Mouse (Mus musculus) forebrain, embryonic 11.5 days (tissue): ENCODE results near the gene Vav3. TPM values are rescaled to one million over a fixed set of nuclear protein-coding genes. Genes with fewer than 3 reads are reported as not detected.

Experiments
- ATAC-seq: fragments of 200-750 bp; cut with Nextera tagmentation; replicated peaks from 2 replicates; pipeline ENCODE4 v1.8.0; 2017; ENCODE audit warnings: moderate TSS enrichment; ENCODE audit not compliant: low FRiP score
- DNase-seq: peaks from one replicate; pipeline ENCODE4 v3.0.0-alpha.2; 2017; ENCODE audit warnings: low spot score
- H3K27ac ChIP-seq: fragments of 300-500 bp; sonication (generic); 2 replicates; pipeline ENCODE4 v1.5.1; 2014; ENCODE audit warnings: low read depth, low read length
- H3K27me3 ChIP-seq: fragments of 300-500 bp; sonication (generic); 2 replicates; pipeline ENCODE4 v1.6.1; 2014; ENCODE audit warnings: mild to moderate bottlenecking, low read length, mixed read lengths; ENCODE audit not compliant: control insufficient read depth, insufficient read depth
- H3K36me3 ChIP-seq: fragments of 300-500 bp; sonication (generic); 2 replicates; pipeline ENCODE4 v1.6.1; 2014; ENCODE audit warnings: mild to moderate bottlenecking, low read length, moderate library complexity, mixed read lengths; ENCODE audit not compliant: control insufficient read depth, insufficient read depth
- H3K4me1 ChIP-seq: fragments of 300-500 bp; sonication (generic); replicated peaks from 2 replicates; pipeline ENCODE4 v1.6.1; 2014; ENCODE audit warnings: low read length, mixed read lengths; ENCODE audit not compliant: control insufficient read depth, insufficient read depth
- H3K4me2 ChIP-seq: fragments of 300-500 bp; sonication (generic); 2 replicates; pipeline ENCODE4 v1.6.1; 2014; ENCODE audit warnings: low read depth, mild to moderate bottlenecking, low read length, moderate library complexity, mixed read lengths; ENCODE audit not compliant: severe bottlenecking
- H3K4me3 ChIP-seq: fragments of 300-500 bp; sonication (generic); 2 replicates; pipeline ENCODE4 v1.5.1; 2014; ENCODE audit warnings: low read depth, low read length
- H3K9ac ChIP-seq: fragments of 300-500 bp; sonication (generic); 2 replicates; pipeline ENCODE4 v1.6.1; 2014; ENCODE audit warnings: low read length
- H3K9me3 ChIP-seq: fragments of 300-500 bp; sonication (generic); 2 replicates; pipeline ENCODE4 v1.6.1; 2016; ENCODE audit warnings: low read length, mixed read lengths; ENCODE audit not compliant: control insufficient read depth
- WGBS: fragments of 180-500 bp; shearing (Covaris S2); extraction: QIAGEN DNeasy Blood & Tissue Kit; methylation state at CpG from one replicate; pipeline ENCODE4 v1.1.7; 2014; 5-methylcytosine and 5-hydroxymethylcytosine counted together
- polyA plus RNA-seq: library from polyadenylated mRNA; unstranded; fragments of >200 nt; fragmentation: Nextera tagmentation; extraction: Ambion mirVana; gene quantifications from 2 replicates; pipeline ENCODE4 v1.2.1, GENCODE M21; 2014

The Vav3 gene
- polyA plus RNA-seq, 1 experiment from 2014 or later: 9.2 TPM

DNA sequence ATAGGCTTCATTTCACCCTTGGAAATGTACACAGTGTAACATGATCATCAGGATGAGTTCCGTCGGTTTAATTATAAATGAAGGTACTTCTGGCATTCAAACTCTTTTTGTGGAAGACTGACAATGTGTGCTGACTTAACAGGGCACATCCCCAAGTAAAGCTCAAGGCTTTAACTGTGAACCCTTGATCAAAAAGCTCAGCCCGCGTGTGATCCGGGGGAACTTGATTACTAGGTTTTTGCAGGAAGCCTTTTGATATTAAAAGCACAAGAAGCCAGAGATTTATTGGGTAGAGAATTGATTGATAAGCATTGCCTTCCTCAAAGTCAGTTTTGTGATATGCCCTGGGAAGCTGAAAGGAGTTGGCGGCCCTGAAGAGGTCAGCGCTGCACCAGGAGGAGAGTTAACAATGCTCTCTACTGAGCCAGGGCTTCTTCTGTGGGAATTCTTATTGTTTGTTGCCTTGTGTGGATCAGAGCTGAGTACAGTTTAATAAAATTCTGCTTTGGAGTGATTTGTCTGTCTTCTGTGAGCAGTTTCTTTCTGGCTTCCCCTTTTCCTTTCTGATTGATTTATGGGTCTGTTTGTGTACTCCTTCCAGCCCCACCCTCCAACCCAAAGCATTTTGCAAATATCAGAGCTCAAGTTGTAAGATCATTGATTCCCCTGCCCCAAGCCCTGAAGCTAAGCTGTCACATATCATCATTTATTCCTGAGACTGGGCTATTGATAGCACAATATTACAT lies 204.2 kb downstream of the Vav3 start:
- DNase-seq (no peak), ATAC-seq (no peak)
- 62% methylated on average over 7 of the region's 7 CpGs for WGBS
- no peak overlapping the region for H3K4me2 ChIP-seq
- no peaks in the 10 kb centered on the region for H3K27me3 ChIP-seq
- H3K27ac ChIP-seq: no peak overlapping the region
- H3K4me3 ChIP-seq: no peak overlapping the region
- no peaks in the 10 kb centered on the region for H3K9me3 ChIP-seq
- H3K36me3 ChIP-seq: no peaks in the 10 kb centered on the region
- no peak overlapping the region for H3K9ac ChIP-seq
- H3K4me1 ChIP-seq: no peaks in the 10 kb centered on the region

DNA sequence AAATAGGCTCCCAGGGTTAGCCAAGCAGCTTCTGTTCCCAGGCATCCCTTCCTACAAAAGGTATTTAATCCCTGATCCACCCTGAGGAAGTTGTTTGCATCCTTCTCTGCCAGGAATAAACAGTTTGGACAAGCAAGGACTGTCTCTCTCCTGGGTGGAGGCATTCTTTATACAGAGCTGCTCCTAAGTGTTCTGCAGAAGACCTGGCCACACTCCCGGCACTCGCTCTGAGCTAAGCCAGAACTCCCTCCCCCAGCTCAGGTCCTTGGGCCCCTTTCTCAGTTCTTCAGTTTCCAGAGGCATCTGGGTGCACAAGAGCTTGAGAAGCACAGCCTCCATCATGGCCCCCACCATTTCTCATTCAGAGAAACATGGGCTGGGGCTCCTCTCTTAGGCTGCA lies 216.9 kb downstream of the Vav3 start:
- ATAC-seq (no peak), DNase-seq (no peak)
- 0 out of 2 replicates have a peak, but pooled peaks cover 1% of the 10 kb centered on the region for H3K4me1 ChIP-seq
- no peak overlapping the region for H3K4me3 ChIP-seq
- no peak overlapping the region for H3K9ac ChIP-seq
- no peaks in the 10 kb centered on the region for H3K36me3 ChIP-seq
- no peak overlapping the region for H3K27ac ChIP-seq
- no peaks in the 10 kb centered on the region for H3K27me3 ChIP-seq
- no peak overlapping the region for H3K4me2 ChIP-seq
- H3K9me3 ChIP-seq: no peaks in the 10 kb centered on the region
- 79% methylated on average over 2 of the region's 2 CpGs for WGBS

DNA sequence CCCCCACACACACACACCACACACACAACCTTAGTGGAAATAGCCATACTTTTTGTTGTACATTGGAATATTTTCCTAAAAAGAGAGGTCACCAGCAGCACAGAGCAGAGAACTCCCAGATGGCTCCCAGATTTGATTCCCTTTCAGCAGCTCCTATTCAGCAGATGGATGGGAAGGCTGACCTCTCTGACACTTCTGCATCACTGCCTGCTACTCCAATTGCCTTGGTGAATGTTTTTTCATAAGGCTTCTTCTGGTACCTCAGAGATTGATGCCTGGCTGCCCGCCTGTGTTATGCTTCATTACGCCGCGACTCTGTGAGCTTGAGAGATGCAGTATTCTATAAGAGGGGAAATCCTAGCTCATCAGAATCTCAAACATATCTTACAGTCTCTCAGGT lies 220.8 kb downstream of the Vav3 start:
- DNase-seq (no peak), ATAC-seq (peak; percentile 78)
- H3K27ac ChIP-seq: no peak overlapping the region
- 65% methylated on average over 4 of the region's 4 CpGs for WGBS
- no peaks in the 10 kb centered on the region for H3K36me3 ChIP-seq
- H3K4me3 ChIP-seq: no peak overlapping the region
- no peaks in the 10 kb centered on the region for H3K9me3 ChIP-seq
- H3K27me3 ChIP-seq: no peaks in the 10 kb centered on the region
- no peak overlapping the region for H3K4me2 ChIP-seq
- 0 out of 2 replicates have a peak, but pooled peaks cover 1% of the 10 kb centered on the region for H3K4me1 ChIP-seq
- H3K9ac ChIP-seq: no peak overlapping the region

GRCm38 (mm10) chr3:109561776-109562175 lies 221.3 kb downstream of the Vav3 start:
- no peak overlapping the region for H3K4me3 ChIP-seq
- no peak overlapping the region for H3K9ac ChIP-seq
- DNase-seq: no peak
- no peaks in the 10 kb centered on the region for H3K9me3 ChIP-seq
- ATAC-seq: peak; percentile 29; the same call in 1 of the 2 replicates
- no peak overlapping the region for H3K27ac ChIP-seq
- H3K4me2 ChIP-seq: no peak overlapping the region
- no peaks in the 10 kb centered on the region for H3K27me3 ChIP-seq
- H3K36me3 ChIP-seq: no peaks in the 10 kb centered on the region
- 69% methylated on average over 7 of the region's 7 CpGs for WGBS
- 0 out of 2 replicates have a peak, but pooled peaks cover 1% of the 10 kb centered on the region for H3K4me1 ChIP-seq

GRCm38 (mm10) chr3:109562268-109562667 lies 221.8 kb downstream of the Vav3 start:
- H3K9ac ChIP-seq: no peak overlapping the region
- H3K4me1 ChIP-seq: 0 out of 2 replicates have a peak, but pooled peaks cover 1% of the 10 kb centered on the region
- no peaks in the 10 kb centered on the region for H3K9me3 ChIP-seq
- WGBS: 92% methylated on average over 4 of the region's 4 CpGs
- H3K4me2 ChIP-seq: no peak overlapping the region
- no peak for ATAC-seq
- H3K4me3 ChIP-seq: no peak overlapping the region
- no peaks in the 10 kb centered on the region for H3K36me3 ChIP-seq
- DNase-seq: no peak
- H3K27me3 ChIP-seq: no peaks in the 10 kb centered on the region
- no peak overlapping the region for H3K27ac ChIP-seq

DNA sequence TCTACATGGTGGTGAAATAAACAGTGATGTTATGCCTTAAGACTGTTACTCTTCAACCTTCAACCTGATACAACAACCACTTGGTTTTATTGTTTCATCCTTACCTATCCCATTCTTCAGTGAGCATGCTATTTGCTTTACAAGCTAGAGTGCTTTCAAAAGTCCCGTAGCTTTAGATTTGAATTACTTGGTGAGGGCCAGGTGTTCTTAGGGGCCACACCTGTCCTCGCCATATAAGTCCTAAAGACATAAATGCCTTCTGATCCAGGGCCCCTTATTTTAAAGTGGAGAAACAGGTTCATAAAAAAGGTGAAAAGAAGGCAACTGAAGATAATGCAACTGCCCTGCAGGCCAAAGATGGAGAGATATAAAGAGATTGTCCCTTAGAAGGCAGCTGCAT lies 224.0 kb downstream of the Vav3 start:
- H3K27me3 ChIP-seq: no peaks in the 10 kb centered on the region
- 87% methylated on average over 2 of the region's 2 CpGs for WGBS
- H3K9me3 ChIP-seq: no peaks in the 10 kb centered on the region
- ATAC-seq (no peak), DNase-seq (no peak)
- no peaks in the 10 kb centered on the region for H3K36me3 ChIP-seq
- no peak overlapping the region for H3K4me3 ChIP-seq
- H3K4me1 ChIP-seq: 0 out of 2 replicates have a peak, but pooled peaks cover 1% of the 10 kb centered on the region
- no peak overlapping the region for H3K27ac ChIP-seq
- H3K9ac ChIP-seq: no peak overlapping the region
- H3K4me2 ChIP-seq: no peak overlapping the region

GRCm38 (mm10) chr3:109568542-109569265 lies 228.3 kb downstream of the Vav3 start:
- no peak overlapping the region for H3K27ac ChIP-seq
- no peak overlapping the region for H3K9ac ChIP-seq
- DNase-seq: no peak
- no peak overlapping the region for H3K4me2 ChIP-seq
- whole genome bisulfite sequencing: 45% methylated on average over 3 of the region's 3 CpGs
- no peaks in the 10 kb centered on the region for H3K9me3 ChIP-seq
- no peaks in the 10 kb centered on the region for H3K4me1 ChIP-seq
- no peak overlapping the region for H3K4me3 ChIP-seq
- H3K27me3 ChIP-seq: no peaks in the 10 kb centered on the region
- ATAC-seq: 0 out of 2 replicates have a peak, but pooled peaks have one; percentile 27
- H3K36me3 ChIP-seq: no peaks in the 10 kb centered on the region

DNA sequence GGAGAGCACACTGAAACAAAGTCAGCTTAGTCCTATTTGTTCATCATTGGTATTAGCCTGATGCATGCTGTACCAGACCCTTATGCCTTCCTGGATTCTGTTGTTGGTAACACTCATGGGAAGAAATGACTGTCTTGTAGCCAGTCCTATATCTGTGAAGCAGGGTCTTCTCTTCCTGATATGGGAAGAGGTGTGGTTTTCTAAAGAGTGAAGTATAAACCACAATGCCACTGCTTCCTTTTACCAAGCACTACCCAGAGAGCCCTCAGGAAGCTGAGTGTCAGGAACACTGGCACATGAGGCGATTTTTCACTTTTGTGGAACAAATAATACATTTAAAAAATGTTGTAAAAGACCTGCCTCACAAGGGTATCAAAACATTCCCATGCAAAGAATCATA lies 231.0 kb downstream of the Vav3 start:
- Histone ChIP-seq H3K27me3 (no peaks in the 10 kb centered on the region), H3K27ac (no peak overlapping the region), H3K9me3 (no peaks in the 10 kb centered on the region), H3K4me2 (no peak overlapping the region), H3K9ac (no peak overlapping the region), H3K36me3 (no peaks in the 10 kb centered on the region), H3K4me3 (no peak overlapping the region), H3K4me1 (no peaks in the 10 kb centered on the region)
- 89% methylated on average over 1 of the region's 1 CpGs for WGBS
- no peak for ATAC-seq
- no peak for DNase-seq
